Mouse (Mus musculus): ENCODE measurements around the gene Fgfrl1. TPM values are rescaled to one million over a fixed set of nuclear protein-coding genes. Genes with fewer than 3 reads are reported as not detected.

Gene Fgfrl1
- polyA plus RNA-seq, 1 experiment from 2014 or later = 2.9 TPM

DNA sequence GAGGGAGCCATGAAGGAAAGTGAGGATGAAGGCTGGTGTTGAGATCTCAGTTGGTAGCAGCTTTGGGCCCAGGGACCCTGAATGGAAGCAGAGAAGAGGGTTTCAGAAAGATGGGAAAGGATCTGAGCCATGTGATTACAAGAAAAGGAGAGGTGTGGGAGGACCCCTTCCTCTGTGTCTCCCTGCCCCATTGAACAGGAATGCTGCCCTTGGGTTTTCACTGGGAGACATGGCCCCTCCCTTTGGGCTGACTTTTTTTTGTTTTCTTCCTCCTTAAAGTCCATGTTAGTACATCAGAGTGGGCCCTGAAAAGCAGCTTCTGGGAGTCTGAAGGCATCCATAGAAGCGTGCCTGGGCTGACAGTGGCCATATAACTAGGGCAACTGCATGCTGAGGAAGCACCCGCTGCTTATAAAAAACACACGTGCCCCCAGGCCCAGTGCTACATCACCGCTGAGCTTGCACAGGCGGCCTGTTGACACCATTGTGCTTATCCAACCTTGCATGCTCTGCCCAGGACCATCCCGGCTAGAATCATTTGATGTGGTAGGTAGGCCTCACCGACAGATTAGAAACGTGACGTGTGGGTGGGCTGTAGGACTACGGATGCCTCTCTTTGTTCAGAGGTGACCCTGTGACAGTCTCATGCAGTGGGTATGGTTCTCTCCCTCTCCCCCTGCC is 9.3 kb downstream of the Fgfrl1 start:
- Histone ChIP-seq H3K4me1 (ENCODE audit: control insufficient read depth, low read depth, low read length) (peaks cover 2% of the 10 kb centered on the region; the same call in 1 of the 2 replicates), H3K27me3 (ENCODE audit: control insufficient read depth, insufficient read depth, low read depth, low read length) (no peaks in the 10 kb centered on the region), H3K9ac (ENCODE audit: low read depth, low read length) (no peak overlapping the region), H3K4me3 (ENCODE audit: low read depth, low read length) (no peak overlapping the region), H3K4me2 (ENCODE audit: low read depth, low read length) (no peak overlapping the region), H3K36me3 (ENCODE audit: control insufficient read depth, insufficient read depth) (peaks cover 4% of the 10 kb centered on the region), H3K9me3 (replicated peaks; ENCODE audit: control insufficient read depth, low read length) (no peaks in the 10 kb centered on the region), H3K27ac (ENCODE audit: low read length) (0 out of 2 replicates have a peak overlapping the region, but pooled peaks have one; percentile 14)
- 80% methylated on average over 10 of the region's 10 CpGs for WGBS (ENCODE audit: insufficient replicate concordance)
- no peak for ATAC-seq (ENCODE audit: low read depth)

DNA sequence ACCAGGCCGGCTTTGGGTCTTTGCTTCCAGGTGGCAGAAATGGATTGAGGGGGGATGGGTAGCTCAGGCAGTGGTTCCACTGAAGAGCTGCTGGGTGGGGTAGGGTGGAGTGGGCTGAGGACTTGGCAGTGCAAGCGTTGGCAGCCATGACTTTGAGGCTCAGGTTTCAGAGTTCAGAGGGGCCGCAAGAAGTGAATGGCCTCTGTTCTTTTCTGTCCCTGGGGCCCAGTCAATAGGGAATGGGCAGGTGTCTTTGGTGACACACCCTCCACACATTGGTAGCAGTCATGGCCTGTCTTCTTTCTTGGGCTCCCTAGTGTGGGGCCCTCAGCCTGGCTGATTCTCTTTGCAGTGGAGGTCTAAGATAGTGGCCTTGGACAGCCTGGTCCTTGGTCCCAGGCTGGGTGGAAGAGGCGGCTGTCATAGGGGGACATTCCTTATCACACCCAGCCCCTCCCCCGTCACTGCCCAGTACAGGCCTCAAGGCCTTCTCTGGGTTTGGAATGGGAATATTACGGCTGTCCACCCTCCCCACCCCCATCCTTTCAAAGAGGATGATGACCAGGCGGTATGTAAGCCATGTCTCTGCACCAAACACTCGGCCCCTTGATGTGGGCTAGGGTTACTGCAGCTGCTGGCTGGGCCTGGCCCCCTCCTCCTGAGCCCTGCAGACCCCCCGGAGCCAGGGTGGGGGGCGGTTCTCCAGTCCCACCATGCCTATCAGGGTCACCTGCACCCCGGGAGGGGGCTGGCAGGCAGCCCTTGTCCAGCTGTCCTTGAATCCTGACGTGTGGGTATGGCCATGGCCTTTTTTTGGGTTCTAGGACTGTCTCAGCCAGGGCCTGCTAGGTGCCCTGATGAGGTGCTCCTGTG is 11.8 kb downstream of the Fgfrl1 start:
- no peak overlapping the region for H3K4me3 ChIP-seq (ENCODE audit: low read depth, low read length)
- no peak overlapping the region for H3K27ac ChIP-seq (ENCODE audit: low read length)
- no peaks in the 10 kb centered on the region for H3K27me3 ChIP-seq (ENCODE audit: control insufficient read depth, insufficient read depth, low read depth, low read length)
- H3K4me1 ChIP-seq (ENCODE audit: control insufficient read depth, low read depth, low read length) = peaks cover 20% of the 10 kb centered on the region
- ATAC-seq (ENCODE audit: low read depth) = no peak
- H3K4me2 ChIP-seq (ENCODE audit: low read depth, low read length) = no peak overlapping the region
- peaks cover 4% of the 10 kb centered on the region for H3K36me3 ChIP-seq (ENCODE audit: control insufficient read depth, insufficient read depth)
- WGBS (ENCODE audit: insufficient replicate concordance) = 70% methylated on average over 12 of the region's 12 CpGs
- H3K9me3 ChIP-seq (replicated peaks; ENCODE audit: control insufficient read depth, low read length) = no peaks in the 10 kb centered on the region
- H3K9ac ChIP-seq (ENCODE audit: low read depth, low read length) = no peak overlapping the region

DNA sequence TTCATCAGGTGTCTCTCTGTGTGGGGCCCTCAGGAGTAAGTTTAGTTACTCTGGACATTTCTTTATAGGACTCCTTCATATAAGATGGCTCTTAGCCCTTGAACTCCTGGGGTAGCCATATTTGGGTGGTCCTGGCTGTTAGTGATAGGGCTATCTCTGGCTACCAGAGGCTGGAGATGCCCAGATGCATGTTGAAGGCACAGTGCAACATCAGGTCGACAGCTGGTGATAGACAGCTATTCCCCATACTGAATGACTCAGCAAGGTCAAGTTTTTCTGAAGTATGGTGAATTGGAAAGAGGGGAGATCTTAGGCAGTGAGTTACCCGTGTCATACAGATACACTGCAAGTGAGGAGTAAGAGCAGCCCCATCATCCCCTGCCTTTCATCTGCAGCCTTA is 15.6 kb downstream of the Fgfrl1 start:
- H3K27me3 ChIP-seq (ENCODE audit: control insufficient read depth, insufficient read depth, low read depth, low read length) = no peaks in the 10 kb centered on the region
- 29% methylated on average over 2 of the region's 2 CpGs for WGBS (ENCODE audit: insufficient replicate concordance)
- peak; percentile 72 for ATAC-seq (ENCODE audit: low read depth)
- H3K4me3 ChIP-seq (ENCODE audit: low read depth, low read length) = no peak overlapping the region
- no peak overlapping the region for H3K27ac ChIP-seq (ENCODE audit: low read length)
- H3K36me3 ChIP-seq (ENCODE audit: control insufficient read depth, insufficient read depth) = peaks cover 4% of the 10 kb centered on the region
- H3K9me3 ChIP-seq (replicated peaks; ENCODE audit: control insufficient read depth, low read length) = no peaks in the 10 kb centered on the region
- H3K9ac ChIP-seq (ENCODE audit: low read depth, low read length) = no peak overlapping the region
- 0 out of 2 replicates have a peak overlapping the region, but pooled peaks have one; percentile 17 for H3K4me2 ChIP-seq (ENCODE audit: low read depth, low read length)
- peaks cover 22% of the 10 kb centered on the region for H3K4me1 ChIP-seq (ENCODE audit: control insufficient read depth, low read depth, low read length)

- Histone ChIP-seq H3K9ac (ENCODE audit: low read depth, low read length) (no peak overlapping the region), H3K4me2 (ENCODE audit: low read depth, low read length) (no peak overlapping the region), H3K27ac (ENCODE audit: low read length) (peak overlapping the region; percentile 34; the same call in 1 of the 2 replicates), H3K4me3 (ENCODE audit: low read depth, low read length) (no peak overlapping the region), H3K36me3 (ENCODE audit: control insufficient read depth, insufficient read depth) (peaks cover 4% of the 10 kb centered on the region), H3K4me1 (ENCODE audit: control insufficient read depth, low read depth, low read length) (peaks cover 22% of the 10 kb centered on the region), H3K9me3 (replicated peaks; ENCODE audit: control insufficient read depth, low read length) (no peaks in the 10 kb centered on the region), H3K27me3 (ENCODE audit: control insufficient read depth, insufficient read depth, low read depth, low read length) (no peaks in the 10 kb centered on the region)
- no peak for ATAC-seq (ENCODE audit: low read depth)
- WGBS (ENCODE audit: insufficient replicate concordance) = 86% methylated on average over 1 of the region's 1 CpGs
Observed at GRCm38 (mm10) chr5:108708419-108708818, 16.2 kb downstream of the Fgfrl1 start.

- H3K27ac ChIP-seq (ENCODE audit: low read length) = no peak overlapping the region
- WGBS (ENCODE audit: insufficient replicate concordance) = 48% methylated on average over 6 of the region's 6 CpGs
- no peak overlapping the region for H3K9ac ChIP-seq (ENCODE audit: low read depth, low read length)
- no peak overlapping the region for H3K4me3 ChIP-seq (ENCODE audit: low read depth, low read length)
- peaks cover 22% of the 10 kb centered on the region for H3K4me1 ChIP-seq (ENCODE audit: control insufficient read depth, low read depth, low read length)
- no peaks in the 10 kb centered on the region for H3K27me3 ChIP-seq (ENCODE audit: control insufficient read depth, insufficient read depth, low read depth, low read length)
- peaks cover 4% of the 10 kb centered on the region for H3K36me3 ChIP-seq (ENCODE audit: control insufficient read depth, insufficient read depth)
- H3K9me3 ChIP-seq (replicated peaks; ENCODE audit: control insufficient read depth, low read length) = no peaks in the 10 kb centered on the region
- H3K4me2 ChIP-seq (ENCODE audit: low read depth, low read length) = no peak overlapping the region
- ATAC-seq (ENCODE audit: low read depth) = peak; percentile 20; the same call in 1 of the 2 replicates
Observed at GRCm38 (mm10) chr5:108708981-108709731, 17.0 kb downstream of the Fgfrl1 start.

GRCm38 (mm10) chr5:108711968-108712367 is 19.8 kb downstream of the Fgfrl1 start:
- Histone ChIP-seq H3K9me3 (replicated peaks; ENCODE audit: control insufficient read depth, low read length) (no peaks in the 10 kb centered on the region), H3K9ac (ENCODE audit: low read depth, low read length) (no peak overlapping the region), H3K27me3 (ENCODE audit: control insufficient read depth, insufficient read depth, low read depth, low read length) (no peaks in the 10 kb centered on the region), H3K4me3 (ENCODE audit: low read depth, low read length) (no peak overlapping the region), H3K4me2 (ENCODE audit: low read depth, low read length) (no peak overlapping the region), H3K4me1 (ENCODE audit: control insufficient read depth, low read depth, low read length) (peaks cover 22% of the 10 kb centered on the region), H3K36me3 (ENCODE audit: control insufficient read depth, insufficient read depth) (no peaks in the 10 kb centered on the region), H3K27ac (ENCODE audit: low read length) (no peak overlapping the region)
- 55% methylated on average over 6 of the region's 6 CpGs for WGBS (ENCODE audit: insufficient replicate concordance)
- no peak for ATAC-seq (ENCODE audit: low read depth)

GRCm38 (mm10) chr5:108713096-108713495 is 20.9 kb downstream of the Fgfrl1 start:
- Histone ChIP-seq H3K9ac (ENCODE audit: low read depth, low read length) (no peak overlapping the region), H3K27ac (ENCODE audit: low read length) (no peak overlapping the region), H3K4me1 (ENCODE audit: control insufficient read depth, low read depth, low read length) (peaks cover 13% of the 10 kb centered on the region), H3K4me3 (ENCODE audit: low read depth, low read length) (no peak overlapping the region), H3K27me3 (ENCODE audit: control insufficient read depth, insufficient read depth, low read depth, low read length) (no peaks in the 10 kb centered on the region), H3K9me3 (replicated peaks; ENCODE audit: control insufficient read depth, low read length) (no peaks in the 10 kb centered on the region), H3K4me2 (ENCODE audit: low read depth, low read length) (no peak overlapping the region), H3K36me3 (ENCODE audit: control insufficient read depth, insufficient read depth) (no peaks in the 10 kb centered on the region)
- ATAC-seq (ENCODE audit: low read depth) = no peak
- 62% methylated on average over 2 of the region's 2 CpGs for WGBS (ENCODE audit: insufficient replicate concordance)

DNA sequence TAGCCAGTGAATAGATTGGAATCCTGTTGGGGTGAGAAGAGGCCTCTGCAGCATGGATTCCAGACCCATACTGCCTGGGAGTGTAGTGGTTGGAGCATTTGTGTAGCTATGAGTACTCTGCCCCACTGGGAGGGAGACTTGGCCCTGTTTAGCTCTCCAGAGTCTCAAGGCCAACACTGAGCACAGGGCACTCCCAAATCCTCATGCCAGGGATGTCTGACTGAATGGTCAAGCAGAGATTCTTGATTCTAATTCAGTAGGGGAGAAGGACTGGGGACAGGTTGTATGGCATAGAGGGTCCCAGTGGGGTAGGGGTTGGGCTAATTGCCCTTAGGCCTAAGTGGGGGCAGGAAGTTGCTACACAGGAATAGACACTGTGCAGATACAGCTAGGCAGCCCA is 21.5 kb downstream of the Fgfrl1 start:
- no peaks in the 10 kb centered on the region for H3K36me3 ChIP-seq (ENCODE audit: control insufficient read depth, insufficient read depth)
- H3K4me1 ChIP-seq (ENCODE audit: control insufficient read depth, low read depth, low read length) = peaks cover 7% of the 10 kb centered on the region
- H3K27me3 ChIP-seq (ENCODE audit: control insufficient read depth, insufficient read depth, low read depth, low read length) = no peaks in the 10 kb centered on the region
- H3K4me3 ChIP-seq (ENCODE audit: low read depth, low read length) = no peak overlapping the region
- no peak for ATAC-seq (ENCODE audit: low read depth)
- no peak overlapping the region for H3K9ac ChIP-seq (ENCODE audit: low read depth, low read length)
- no peaks in the 10 kb centered on the region for H3K9me3 ChIP-seq (replicated peaks; ENCODE audit: control insufficient read depth, low read length)
- no peak overlapping the region for H3K27ac ChIP-seq (ENCODE audit: low read length)
- no peak overlapping the region for H3K4me2 ChIP-seq (ENCODE audit: low read depth, low read length)
